In genomic region chr1:36924853-36925252, GRCm38 (mm10) we compare ENCODE assay signal across 22 mouse cellular contexts. TPM values are rescaled to one million over a fixed set of nuclear protein-coding genes. Genes with fewer than 3 reads are reported as not detected.
DNase-seq lines count a peak whose midpoint lies in the region; TF ChIP-seq lines count a peak whose summit lies in the region.
"Had no signal": no experiment of that assay in that cellular context is flagged by ENCODE, and none has a peak within 500 bp of the region (broad histone marks: within the 10 kb centered on the region; RNA-seq: fewer than 3 reads in every experiment).

No protein-coding gene starts in this region.

- TF ChIP-seq CTCF in kidney, adult 2 months (conservative IDR thresholded peaks at IDR 0.05; ENCODE audit: insufficient read depth, insufficient read length, low read depth, low read length), result no peak

- WGBS in kidney, adult 2 months, result 81% methylated on average over 2 of the region's 2 CpGs

- no peak overlapping the region for H3K27ac ChIP-seq in kidney, adult 2 months (ENCODE audit: insufficient read depth, low read depth, low read length)
- H3K27ac ChIP-seq: forebrain, embryonic 10.5 days; forebrain, embryonic 13.5 days; heart, embryonic 10.5 days; heart, embryonic 13.5 days; hindbrain, embryonic 12.5 days; hindbrain, embryonic 15.5 days had no signal

- H3K4me1 ChIP-seq in kidney, adult 2 months (ENCODE audit: control insufficient read depth, insufficient read depth, low read length), result peaks cover 31% of the 10 kb centered on the region

- no peak for TF ChIP-seq POLR2A in kidney, adult 2 months (IDR thresholded peaks at IDR 0.05; ENCODE audit: low read depth, low read length)

- no peak overlapping the region for H3K4me3 ChIP-seq in kidney, adult 2 months (ENCODE audit: insufficient read depth, low read depth, low read length)
- H3K4me3 ChIP-seq: forebrain, embryonic 10.5 days; forebrain, embryonic 13.5 days; heart, adult 2 months; heart, embryonic 10.5 days; heart, embryonic 13.5 days; hindbrain, embryonic 12.5 days; hindbrain, embryonic 15.5 days had no signal

- DNase-seq in embryo, embryonic 10 days (ENCODE audit: low spot score), result peak; percentile 51
- no peak for DNase-seq in embryo, embryonic 10.5 days (ENCODE audit: low spot score)
- DNase-seq in kidney, postnatal 10 days, result peak; percentile 50
- no peak for DNase-seq in kidney, adult 18-20 months
- peak; percentile 58 for DNase-seq in ES-CJ7 (ENCODE audit: low read depth, low spot score)
- peak; percentile 19 for DNase-seq in naive thymus-derived CD4-positive, alpha-beta T cell, adult 2 months (ENCODE audit: low read depth)
- no peak for DNase-seq in kidney, adult 2 months
- DNase-seq: adrenal gland, postnatal 10 days; adrenal gland, postnatal 36 days; cerebellum, adult 18-20 months; cerebellum, adult 9-10 months; cerebellum, postnatal 25 days; gastrocnemius, postnatal 25 days; heart, adult 2 months; heart, postnatal 14 days had no signal

- no peaks in the 10 kb centered on the region for H3K27me3 ChIP-seq in kidney, adult 2 months (replicated peaks; ENCODE audit: control insufficient read depth, insufficient read depth, low read length)
- H3K27me3 ChIP-seq: forebrain, embryonic 13.5 days; heart, embryonic 13.5 days; hindbrain, embryonic 12.5 days; hindbrain, embryonic 15.5 days; Patski had no signal

- no peaks in the 10 kb centered on the region for H3K36me3 ChIP-seq in kidney, adult 2 months (ENCODE audit: control insufficient read depth, insufficient read depth, low read length)
- H3K36me3 ChIP-seq: heart, embryonic 10.5 days; heart, embryonic 13.5 days; hindbrain, embryonic 12.5 days; hindbrain, embryonic 15.5 days had no signal

RNA-seq across cellular contexts. Expression of gene Tmem131, which starts 18.6 kb away (rescaled TPM):
- polyA plus RNA-seq in kidney, adult 2 months (2012; rRNA removed), result 18.9 and 19.0 TPM in 2 replicates

Comparison
In these comparisons a context has a peak if more than half of its experiments do, and no peak if none do; other contexts are left out.
1. DNase-seq: peak in embryo, embryonic 10 days (single experiment), kidney, postnatal 10 days (single experiment), ES-CJ7 (single experiment) and naive thymus-derived CD4-positive, alpha-beta T cell, adult 2 months (single experiment); none in embryo, embryonic 10.5 days (single experiment), kidney, adult 18-20 months (single experiment) and kidney, adult 2 months (single experiment).